Mouse (Mus musculus) cortical plate, adult 2 months (tissue): Measurements from ENCODE around the gene Notum.

Source experiments
- CTCF ChIP-seq: fragments of 200-500 bp; IDR thresholded peaks from 2 replicates; pipeline ENCODE4 v1.5.1; 2011; ENCODE audit warnings: mild to moderate bottlenecking, control low read depth, low read length; ENCODE audit not compliant: insufficient read depth; ENCODE audit errors: extremely low read depth
- POLR2A ChIP-seq: fragments of 200-500 bp; IDR thresholded peaks from 2 replicates; pipeline ENCODE4 v1.6.1; 2011; ENCODE audit warnings: mild to moderate bottlenecking, low read length, control low read depth; ENCODE audit not compliant: insufficient read depth; ENCODE audit errors: extremely low read depth

GRCm38 (mm10) chr11:120684086-120684485 lies 23.1 kb upstream of the Notum start:
- TF ChIP-seq POLR2A (no peak), CTCF (no peak)
